Mouse (Mus musculus) urinary bladder, postnatal 4 days (tissue): ENCODE results near the gene Ccdc51.

ENCODE experiments used
- DNase-seq, 2 experiments: peaks; one replicate each; pipeline ENCODE4 v3.0.0; 2021 to 2022; ENCODE audit warnings: low spot score in 2 of 2

Gene Ccdc51

GRCm38 (mm10) chr9:109096251-109096661, 14.0 kb downstream of the Ccdc51 start:
- DNase-seq, result no peak

- no peak for DNase-seq
These were observed 14.6 kb downstream of the Ccdc51 start for GRCm38 (mm10) chr9:109096856-109097255.

GRCm38 (mm10) chr9:109097291-109097690, 15.0 kb downstream of the Ccdc51 start:
- no peak for DNase-seq

GRCm38 (mm10) chr9:109097831-109098230, 15.5 kb downstream of the Ccdc51 start:
- DNase-seq, result no peak

- DNase-seq, result no peak
These were observed 16.1 kb downstream of the Ccdc51 start for GRCm38 (mm10) chr9:109098366-109098765.

GRCm38 (mm10) chr9:109098969-109099368, 16.7 kb downstream of the Ccdc51 start:
- DNase-seq, result peak in 1 of 2 experiments; percentile 59

GRCm38 (mm10) chr9:109100307-109100928, 18.1 kb downstream of the Ccdc51 start:
- DNase-seq, result no peak

- DNase-seq, result no peak
These were observed 19.7 kb downstream of the Ccdc51 start for GRCm38 (mm10) chr9:109101933-109102445.

GRCm38 (mm10) chr9:109102541-109102940, 20.2 kb downstream of the Ccdc51 start:
- no peak for DNase-seq

- DNase-seq, result no peak
These were observed 21.0 kb downstream of the Ccdc51 start for GRCm38 (mm10) chr9:109103250-109103649.

- no peak for DNase-seq
These were observed 21.8 kb downstream of the Ccdc51 start for GRCm38 (mm10) chr9:109104083-109104482.

- no peak for DNase-seq
These were observed 22.7 kb downstream of the Ccdc51 start for GRCm38 (mm10) chr9:109105011-109105410.

- DNase-seq, result no peak
These were observed 23.4 kb downstream of the Ccdc51 start for GRCm38 (mm10) chr9:109105648-109106047.

- no peak for DNase-seq
These were observed 25.0 kb downstream of the Ccdc51 start for GRCm38 (mm10) chr9:109107341-109107740.

GRCm38 (mm10) chr9:109110240-109110639, 27.9 kb downstream of the Ccdc51 start:
- DNase-seq, result no peak

GRCm38 (mm10) chr9:109111101-109111500, 28.8 kb downstream of the Ccdc51 start:
- DNase-seq, result no peak

GRCm38 (mm10) chr9:109111591-109111990, 29.3 kb downstream of the Ccdc51 start:
- DNase-seq, result peak in 1 of 2 experiments; percentile 54

- peak in 1 of 2 experiments; percentile 55 for DNase-seq
These were observed 31.0 kb downstream of the Ccdc51 start for GRCm38 (mm10) chr9:109113331-109113730.

GRCm38 (mm10) chr9:109114276-109114675, 32.0 kb downstream of the Ccdc51 start:
- DNase-seq, result peak in 1 of 2 experiments; percentile 58

GRCm38 (mm10) chr9:109114871-109115270, 32.6 kb downstream of the Ccdc51 start:
- peak in 1 of 2 experiments; percentile 56 for DNase-seq

- no peak for DNase-seq
These were observed 33.9 kb downstream of the Ccdc51 start for GRCm38 (mm10) chr9:109116205-109116604.

- peak in 1 of 2 experiments; percentile 17 for DNase-seq
These were observed 35.8 kb downstream of the Ccdc51 start for GRCm38 (mm10) chr9:109118106-109118505.

- DNase-seq, result peak in 1 of 2 experiments; percentile 21
These were observed 37.3 kb downstream of the Ccdc51 start for GRCm38 (mm10) chr9:109119571-109119970.

GRCm38 (mm10) chr9:109120956-109121355, 38.7 kb downstream of the Ccdc51 start:
- DNase-seq, result no peak
